Mouse (Mus musculus) neural tube, embryonic 14.5 days (tissue): ENCODE measurements around the gene Zc3hav1. TPM values are rescaled to one million over a fixed set of nuclear protein-coding genes. Genes with fewer than 3 reads are reported as not detected.

ENCODE experiments used
- ATAC-seq: fragments of 200-750 bp; cut with Nextera tagmentation; 2 replicates; pipeline ENCODE4 v1.8.0; 2017; ENCODE audit warnings: low read depth, mild to moderate bottlenecking, moderate TSS enrichment, moderate library complexity
- H3K27ac ChIP-seq: fragments of 300-500 bp; sonication (generic); 2 replicates; pipeline ENCODE4 v1.5.1; 2014; ENCODE audit warnings: low read depth, mild to moderate bottlenecking, control low read depth, low read length, moderate library complexity, mixed read lengths
- H3K27me3 ChIP-seq: fragments of 300-500 bp; sonication (generic); 2 replicates; pipeline ENCODE4 v1.6.1; 2014; ENCODE audit warnings: low read length; ENCODE audit not compliant: control insufficient read depth, insufficient read depth
- H3K36me3 ChIP-seq: fragments of 300-500 bp; sonication (generic); 2 replicates; pipeline ENCODE4 v1.6.1; 2014; ENCODE audit warnings: low read length, mixed read lengths; ENCODE audit not compliant: control insufficient read depth, insufficient read depth
- H3K4me1 ChIP-seq: fragments of 300-500 bp; sonication (generic); 2 replicates; pipeline ENCODE4 v1.6.1; 2014; ENCODE audit warnings: low read length; ENCODE audit not compliant: control insufficient read depth, insufficient read depth
- H3K4me2 ChIP-seq: fragments of 300-500 bp; sonication (generic); 2 replicates; pipeline ENCODE4 v1.6.1; 2014; ENCODE audit warnings: mild to moderate bottlenecking, low read depth, low read length, control low read depth
- H3K4me3 ChIP-seq: fragments of 300-500 bp; sonication (generic); 2 replicates; pipeline ENCODE4 v1.5.1; 2014; ENCODE audit warnings: low read depth, low read length, control low read depth, mixed read lengths
- H3K9ac ChIP-seq: fragments of 300-500 bp; sonication (generic); replicated peaks from 2 replicates; pipeline ENCODE4 v1.6.1; 2014; ENCODE audit warnings: low read depth, mild to moderate bottlenecking, control low read depth, low read length, mixed read lengths
- H3K9me3 ChIP-seq: fragments of 300-500 bp; sonication (generic); 2 replicates; pipeline ENCODE4 v1.6.1; 2016; ENCODE audit warnings: low read length; ENCODE audit not compliant: control insufficient read depth
- WGBS: fragments of 180-500 bp; shearing (Covaris S2); extraction: QIAGEN DNeasy Blood & Tissue Kit; methylation state at CpG from one replicate; pipeline ENCODE4 v1.1.7; 2014; 5-methylcytosine and 5-hydroxymethylcytosine counted together
- polyA plus RNA-seq: library from polyadenylated mRNA; unstranded; fragments of >200 nt; fragmentation: Nextera tagmentation; extraction: Ambion mirVana; gene quantifications from 2 replicates; pipeline ENCODE4 v1.2.1, GENCODE M21; 2014

Zc3hav1 gene
- polyA plus RNA-seq, 1 experiment from 2014 or later = 0.68 TPM

DNA sequence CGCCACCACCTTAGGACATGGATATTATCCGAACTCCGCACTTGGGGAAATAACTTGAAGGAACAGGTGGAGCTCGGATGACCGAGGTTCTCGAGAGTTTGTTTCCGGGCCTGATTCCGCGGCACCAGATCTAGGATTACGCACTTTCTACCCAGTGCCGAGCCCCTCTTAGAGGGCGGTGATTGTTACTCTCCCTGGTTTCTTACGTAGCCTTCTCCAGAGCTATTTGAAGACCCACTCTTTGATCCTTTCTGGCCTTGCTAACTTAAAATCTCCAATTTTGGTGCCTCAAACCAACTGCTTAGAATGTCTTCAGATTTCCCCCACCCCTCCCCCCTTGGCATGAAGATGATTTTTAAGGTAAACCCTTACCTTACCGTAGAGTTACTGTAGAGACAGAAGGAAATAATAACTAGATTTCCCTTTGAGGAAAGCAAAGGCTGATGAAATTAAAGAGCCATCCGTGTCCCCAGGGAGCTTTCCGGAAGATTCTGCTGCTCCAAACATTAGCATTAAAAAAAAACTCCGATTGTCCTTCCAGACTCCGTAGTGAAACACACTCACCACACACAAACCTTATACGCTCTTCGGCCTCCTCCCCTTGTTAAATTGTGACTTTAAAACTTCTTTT, 435 bp upstream of the Zc3hav1 start:
- Histone ChIP-seq H3K9me3 (no peaks in the 10 kb centered on the region), H3K4me1 (0 out of 2 replicates have a peak, but pooled peaks cover 3% of the 10 kb centered on the region), H3K27me3 (peaks cover 14% of the 10 kb centered on the region), H3K4me3 (peak overlapping the region; percentile 45), H3K36me3 (no peaks in the 10 kb centered on the region), H3K4me2 (peak overlapping the region; percentile 57), H3K9ac (0 out of 2 replicates have a peak overlapping the region, but pooled peaks have one; percentile 25), H3K27ac (no peak overlapping the region)
- ATAC-seq = no peak
- WGBS = 2% methylated on average over 20 of the region's 20 CpGs

DNA sequence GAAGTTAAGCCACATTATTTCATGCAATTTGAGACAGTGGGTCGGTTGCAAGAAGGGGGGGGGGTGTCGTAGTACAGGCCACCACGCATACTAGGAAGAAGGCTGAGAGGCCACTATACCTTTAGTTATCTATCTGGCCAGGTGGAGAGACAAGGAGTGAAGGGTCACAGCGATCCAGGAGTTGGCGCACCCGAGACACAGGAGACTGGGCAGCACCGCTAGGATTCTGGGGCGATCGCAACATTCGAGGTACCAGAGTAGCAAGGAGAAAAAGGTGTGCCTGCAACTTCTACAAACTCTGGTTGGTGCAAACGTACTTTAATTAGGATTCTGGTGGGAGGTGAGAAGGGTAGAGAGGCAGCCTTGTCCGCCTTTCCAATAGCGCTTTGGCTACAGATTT, 1.2 kb downstream of the Zc3hav1 start:
- H3K4me2 ChIP-seq = no peak overlapping the region
- 0 out of 2 replicates have a peak, but pooled peaks cover 3% of the 10 kb centered on the region for H3K4me1 ChIP-seq
- ATAC-seq = no peak
- peaks cover 14% of the 10 kb centered on the region for H3K27me3 ChIP-seq
- no peak overlapping the region for H3K4me3 ChIP-seq
- 7% methylated on average over 13 of the region's 13 CpGs for WGBS
- H3K36me3 ChIP-seq = no peaks in the 10 kb centered on the region
- no peak overlapping the region for H3K9ac ChIP-seq
- no peaks in the 10 kb centered on the region for H3K9me3 ChIP-seq
- H3K27ac ChIP-seq = no peak overlapping the region

DNA sequence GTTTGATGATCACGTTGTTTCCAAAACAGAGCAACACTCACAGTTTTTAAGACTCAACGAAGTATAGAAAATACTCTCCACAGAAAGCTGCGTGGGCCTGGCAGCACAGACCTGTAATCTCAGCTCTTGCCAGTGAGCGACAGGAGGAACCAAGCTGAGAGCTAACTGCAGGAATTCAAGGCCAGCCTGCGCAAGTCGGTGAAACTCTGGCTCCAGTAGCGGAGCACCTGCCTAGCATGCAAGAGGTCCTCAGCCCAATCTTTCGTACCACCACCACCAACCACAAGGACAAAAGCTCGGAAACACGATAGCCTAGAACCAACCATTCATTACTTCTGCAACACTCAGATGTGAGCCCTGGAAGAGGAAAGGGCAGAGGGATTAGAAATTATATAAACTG, 2.0 kb downstream of the Zc3hav1 start:
- no peaks in the 10 kb centered on the region for H3K9me3 ChIP-seq
- no peak overlapping the region for H3K27ac ChIP-seq
- H3K4me1 ChIP-seq = 0 out of 2 replicates have a peak, but pooled peaks cover 3% of the 10 kb centered on the region
- no peak overlapping the region for H3K4me3 ChIP-seq
- no peak overlapping the region for H3K4me2 ChIP-seq
- no peak for ATAC-seq
- no peak overlapping the region for H3K9ac ChIP-seq
- H3K36me3 ChIP-seq = no peaks in the 10 kb centered on the region
- WGBS = 12% methylated on average over 10 of the region's 10 CpGs
- peaks cover 14% of the 10 kb centered on the region for H3K27me3 ChIP-seq

DNA sequence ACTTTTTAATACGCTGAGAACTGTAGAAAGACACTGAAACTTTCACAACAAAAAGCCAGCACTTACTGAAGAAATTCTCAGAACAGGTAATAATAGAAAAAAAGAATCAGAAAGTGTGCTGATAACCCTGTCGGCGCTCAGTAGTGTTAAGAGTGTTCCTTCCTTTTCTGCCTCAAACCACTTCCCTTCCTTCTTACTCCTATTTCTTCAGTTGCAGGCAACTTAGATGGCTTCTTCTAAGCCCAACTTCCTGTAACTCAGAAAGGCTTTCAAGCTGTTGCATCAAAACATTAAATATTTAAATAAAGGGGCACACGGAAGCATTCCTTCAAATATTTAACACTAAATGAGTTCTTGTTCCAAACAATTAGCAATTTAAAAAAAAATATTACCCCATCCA, 2.5 kb downstream of the Zc3hav1 start:
- Histone ChIP-seq H3K4me2 (no peak overlapping the region), H3K4me1 (0 out of 2 replicates have a peak, but pooled peaks cover 3% of the 10 kb centered on the region), H3K27ac (no peak overlapping the region), H3K36me3 (no peaks in the 10 kb centered on the region), H3K27me3 (peaks cover 14% of the 10 kb centered on the region), H3K9me3 (no peaks in the 10 kb centered on the region), H3K4me3 (no peak overlapping the region), H3K9ac (no peak overlapping the region)
- no peak for ATAC-seq
- 59% methylated on average over 4 of the region's 4 CpGs for WGBS

DNA sequence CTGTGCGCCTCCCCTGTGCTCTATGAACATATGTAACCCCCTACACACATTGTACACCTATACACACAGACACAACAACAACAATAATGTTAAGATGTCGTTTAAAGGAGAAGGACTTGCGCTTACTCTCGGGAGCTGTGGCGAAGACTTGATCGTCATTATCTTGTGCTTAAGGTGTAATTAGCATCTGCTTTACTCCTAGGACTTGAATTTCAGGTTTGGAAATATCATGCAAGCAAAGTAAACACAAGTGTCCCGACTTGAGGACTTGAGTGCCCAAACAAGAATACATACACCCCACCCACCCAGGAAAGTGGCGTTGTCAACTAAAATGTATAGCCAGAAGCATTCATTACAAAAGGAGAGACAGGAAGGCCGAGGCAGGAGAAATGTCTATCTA, 4.6 kb downstream of the Zc3hav1 start:
- Histone ChIP-seq H3K27ac (no peak overlapping the region), H3K4me3 (no peak overlapping the region), H3K27me3 (peaks cover 14% of the 10 kb centered on the region), H3K4me2 (no peak overlapping the region), H3K36me3 (no peaks in the 10 kb centered on the region), H3K9ac (no peak overlapping the region), H3K9me3 (no peaks in the 10 kb centered on the region), H3K4me1 (0 out of 2 replicates have a peak, but pooled peaks cover 3% of the 10 kb centered on the region)
- no peak for ATAC-seq
- WGBS = 82% methylated on average over 9 of the region's 9 CpGs

DNA sequence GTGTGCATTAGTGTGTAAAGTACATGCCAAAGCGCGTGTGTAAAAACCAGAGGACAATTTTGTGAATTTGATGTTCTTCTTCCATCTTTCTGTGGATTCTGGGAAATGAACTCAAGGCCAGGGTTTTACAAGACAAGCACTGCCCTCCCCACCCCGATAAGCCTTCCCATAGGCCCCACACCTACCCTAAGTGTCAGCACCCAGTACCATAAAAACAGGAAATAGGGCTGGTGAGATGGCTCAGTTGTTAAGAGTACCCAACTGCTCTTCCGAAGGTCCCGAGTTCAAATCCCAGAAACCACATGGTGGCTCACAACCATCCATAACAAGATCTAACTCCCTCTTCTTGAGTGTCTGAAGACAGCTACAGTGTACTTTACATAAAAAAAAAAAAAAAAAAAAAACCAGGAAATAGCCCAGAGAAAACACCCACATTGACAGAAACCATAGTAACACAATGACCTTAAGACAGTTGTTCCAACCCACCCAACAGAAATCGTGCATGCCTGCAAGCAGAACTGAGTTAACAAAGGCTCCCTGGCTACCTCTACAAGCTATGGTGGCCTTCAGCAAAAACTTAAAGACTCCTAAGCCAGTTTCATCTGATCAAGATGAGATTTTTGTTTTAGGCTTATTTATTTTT, 5.5 kb downstream of the Zc3hav1 start:
- WGBS = 95% methylated on average over 6 of the region's 6 CpGs
- Histone ChIP-seq H3K27me3 (peaks cover 14% of the 10 kb centered on the region), H3K4me2 (no peak overlapping the region), H3K9me3 (no peaks in the 10 kb centered on the region), H3K4me3 (no peak overlapping the region), H3K27ac (no peak overlapping the region), H3K9ac (no peak overlapping the region), H3K36me3 (no peaks in the 10 kb centered on the region), H3K4me1 (0 out of 2 replicates have a peak, but pooled peaks cover 3% of the 10 kb centered on the region)
- no peak for ATAC-seq

DNA sequence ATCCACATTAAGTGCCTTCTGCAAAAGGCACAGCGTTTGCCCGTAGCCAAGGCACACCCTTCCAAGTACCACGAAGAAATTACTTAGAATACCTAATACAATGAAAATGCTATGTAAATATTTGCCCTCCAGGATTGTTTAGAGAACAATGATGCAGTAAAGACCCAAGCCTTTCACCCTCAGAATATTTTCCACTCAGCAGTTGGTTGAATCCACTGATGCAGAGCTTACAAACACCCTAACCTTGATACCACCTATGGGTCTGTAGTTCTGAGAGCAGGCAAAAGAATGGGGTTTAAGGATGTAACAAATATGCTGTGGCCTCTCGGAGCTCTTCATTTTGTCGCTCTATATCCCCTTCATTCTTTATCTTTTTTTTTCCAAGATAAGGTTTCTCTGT, 6.5 kb downstream of the Zc3hav1 start:
- Histone ChIP-seq H3K36me3 (no peaks in the 10 kb centered on the region), H3K9me3 (no peaks in the 10 kb centered on the region), H3K4me3 (no peak overlapping the region), H3K4me1 (no peaks in the 10 kb centered on the region), H3K27ac (no peak overlapping the region), H3K4me2 (no peak overlapping the region), H3K27me3 (peaks cover 14% of the 10 kb centered on the region), H3K9ac (no peak overlapping the region)
- WGBS = 79% methylated on average over 5 of the region's 5 CpGs
- ATAC-seq = no peak

DNA sequence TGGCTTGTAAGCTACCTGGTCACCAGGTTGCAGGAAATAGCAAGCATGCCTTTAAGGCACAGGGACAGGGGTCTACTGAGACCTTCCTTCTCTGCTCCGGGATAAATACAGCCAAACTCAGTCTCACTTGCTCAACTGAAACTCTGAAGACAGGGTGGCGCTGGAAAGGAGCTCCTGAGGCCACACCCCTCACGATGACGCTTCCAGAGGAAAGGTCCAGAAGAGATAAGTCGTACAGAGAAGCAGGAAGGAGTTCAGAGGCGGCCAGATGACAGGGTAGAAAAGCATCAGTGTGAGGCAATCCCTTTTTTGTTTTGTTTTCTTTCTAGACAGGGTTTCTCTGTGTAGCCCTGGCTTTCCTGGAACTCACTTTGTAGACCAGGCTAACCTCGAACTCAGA, 8.6 kb downstream of the Zc3hav1 start:
- no peaks in the 10 kb centered on the region for H3K4me1 ChIP-seq
- no peaks in the 10 kb centered on the region for H3K36me3 ChIP-seq
- no peaks in the 10 kb centered on the region for H3K9me3 ChIP-seq
- H3K27ac ChIP-seq = no peak overlapping the region
- no peaks in the 10 kb centered on the region for H3K27me3 ChIP-seq
- no peak overlapping the region for H3K9ac ChIP-seq
- no peak overlapping the region for H3K4me2 ChIP-seq
- 62% methylated on average over 7 of the region's 7 CpGs for WGBS
- ATAC-seq = no peak
- no peak overlapping the region for H3K4me3 ChIP-seq

DNA sequence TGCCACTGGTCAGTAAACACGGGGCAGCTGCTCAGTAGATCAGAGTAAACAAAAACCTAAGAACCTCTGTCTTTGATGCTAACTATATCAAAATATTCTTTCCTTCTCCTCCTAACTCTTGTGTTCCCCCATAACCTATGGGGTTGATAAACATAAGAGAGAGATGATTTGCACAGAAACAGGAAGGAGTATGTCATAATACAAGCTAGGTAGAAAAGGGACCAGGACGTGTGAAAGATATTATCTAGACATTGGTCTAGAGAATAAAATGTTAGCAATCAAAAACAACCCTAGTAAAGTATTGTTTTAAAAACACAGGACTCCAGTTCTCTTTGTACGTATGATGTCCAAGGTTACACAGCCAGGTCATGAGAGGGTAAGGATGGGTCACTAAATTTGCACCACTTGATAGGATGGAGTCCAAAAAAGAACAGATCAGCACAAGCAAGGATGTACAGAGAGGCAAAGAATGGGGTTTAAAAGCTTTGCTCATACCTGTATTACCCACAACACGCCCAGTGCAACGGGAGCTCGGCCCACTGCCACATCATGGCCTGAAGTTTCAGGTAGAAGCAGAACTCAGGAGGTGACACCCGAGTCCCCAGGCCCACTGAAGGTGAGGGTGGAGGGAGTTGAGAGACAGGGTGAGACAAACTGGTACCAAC, 10.3 kb downstream of the Zc3hav1 start:
- Histone ChIP-seq H3K4me2 (no peak overlapping the region), H3K9ac (no peak overlapping the region), H3K4me1 (no peaks in the 10 kb centered on the region), H3K9me3 (no peaks in the 10 kb centered on the region), H3K27me3 (no peaks in the 10 kb centered on the region), H3K27ac (no peak overlapping the region), H3K36me3 (no peaks in the 10 kb centered on the region), H3K4me3 (no peak overlapping the region)
- WGBS = 87% methylated on average over 7 of the region's 7 CpGs
- no peak for ATAC-seq
